Mouse (Mus musculus) cerebral cortex, adult 2 months (tissue): ENCODE measurements around the gene Olfr1184.

Source experiments
- WGBS: fragments of 180-500 bp; shearing (Covaris S2); methylation state at CpG from one replicate; pipeline ENCODE4 v1.1.7; 2018; 5-methylcytosine and 5-hydroxymethylcytosine counted together

Gene Olfr1184

GRCm38 (mm10) chr2:88483298-88483697 lies at the start of gene Olfr1184:
Olfr1184 (plus strand) TSS chr2:88483598.
- 86% methylated on average over 2 of the region's 2 CpGs for WGBS

GRCm38 (mm10) chr2:88449031-88449430 lies 34.4 kb upstream of the Olfr1184 start, which contains the start of gene Gm13757:
Gm13757 (minus strand) TSS chr2:88449131.
- WGBS: 100% methylated on average over 1 of the region's 1 CpGs

- 100% methylated on average over 1 of the region's 1 CpGs for WGBS
Observed at GRCm38 (mm10) chr2:88454567-88454966, 28.8 kb upstream of the Olfr1184 start, which contains the start of gene Olfr1183. Olfr1183 (plus strand) TSS chr2:88454867.

- WGBS: 62% methylated on average over 2 of the region's 2 CpGs
Observed at GRCm38 (mm10) chr2:88493020-88493419, 9.6 kb downstream of the Olfr1184 start, which contains the start of gene Olfr1185-ps1. Olfr1185-ps1 (plus strand) TSS chr2:88493320.

- WGBS: 83% methylated on average over 2 of the region's 2 CpGs
Observed at GRCm38 (mm10) chr2:88518251-88518650, 34.9 kb downstream of the Olfr1184 start, which contains the start of gene Olfr1186. Olfr1186 (plus strand) TSS chr2:88518551.

GRCm38 (mm10) chr2:88525720-88526119 lies 42.3 kb downstream of the Olfr1184 start:
- 73% methylated on average over 3 of the region's 3 CpGs for WGBS
